Mouse (Mus musculus): ENCODE measurements at regions not wholly inside any gene's neighbourhood (a gene's known extent, or its start where the extent isn't known, plus 50 kb on each side); places are given as distances from the start of the nearest gene placed in this dataset.

DNA sequence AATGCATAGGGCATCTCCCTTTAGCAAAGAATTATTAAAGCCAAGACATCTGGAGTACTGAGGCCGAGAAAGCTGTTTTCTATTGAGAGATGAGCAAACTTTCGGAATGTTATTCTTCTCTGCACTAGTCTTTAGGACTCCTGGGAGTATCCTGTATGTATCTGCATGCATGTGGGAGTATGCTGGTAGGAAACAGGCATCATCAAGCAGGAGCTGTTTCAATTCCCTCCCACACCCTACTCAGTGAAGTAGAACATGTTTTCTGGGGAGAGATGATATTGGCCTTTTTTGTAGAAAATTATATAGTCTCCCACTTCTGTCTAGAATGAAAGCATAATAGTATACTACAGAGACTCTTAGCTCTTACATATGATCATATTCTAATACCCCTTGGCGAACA, 76.1 kb upstream of the P3h2 start:
- TF ChIP-seq CTCF (IDR thresholded peaks at IDR 0.05; ENCODE audit: borderline replicate concordance, control insufficient read depth, extremely low read depth, insufficient read depth, low read length, poor library complexity) (no peak), POLR2A (IDR thresholded peaks at IDR 0.05; ENCODE audit: control insufficient read depth, extremely low read depth, insufficient read depth, low read length, poor library complexity) (no peak)

Measured in thymus, adult 2 months (tissue).